Mouse (Mus musculus): ENCODE results near the gene Ccdc30. TPM values are rescaled to one million over a fixed set of nuclear protein-coding genes. Genes with fewer than 3 reads are reported as not detected.
"Not testable (repeated sequence)": the region's sequence is repeated elsewhere in the genome, so short reads cannot be mapped to it uniquely, and the experiment has no call there.

Ccdc30 gene
- polyA plus RNA-seq, 1 experiment from 2014 or later = 7.0 TPM

GRCm38 (mm10) chr4:119293574-119294258, 121.6 kb downstream of the Ccdc30 start:
- Histone ChIP-seq H3K27me3 (ENCODE audit: poor library complexity, severe bottlenecking) (no peaks in the 10 kb centered on the region), H3K9me3 (peaks cover 5% of the 10 kb centered on the region; the same call in 1 of the 2 replicates), H3K27ac (peak overlapping the region; percentile 98), H3K4me3 (peak overlapping the region; percentile 98), H3K36me3 (replicated peaks) (peaks cover 40% of the 10 kb centered on the region), H3K4me1 (peaks cover 36% of the 10 kb centered on the region)
- peak; percentile 40 for DNase-seq (ENCODE audit: extremely low spot score, low spot score)
- WGBS = under 1% methylated on average over 80 of the region's 80 CpGs

- DNase-seq (ENCODE audit: extremely low spot score, low spot score) = peak; percentile 40
- Histone ChIP-seq H3K4me1 (peaks cover 36% of the 10 kb centered on the region), H3K9me3 (peaks cover 5% of the 10 kb centered on the region; the same call in 1 of the 2 replicates), H3K27ac (peak overlapping the region; percentile 98), H3K36me3 (replicated peaks) (peaks cover 48% of the 10 kb centered on the region), H3K27me3 (ENCODE audit: poor library complexity, severe bottlenecking) (no peaks in the 10 kb centered on the region), H3K4me3 (peak overlapping the region; percentile 98)
- 5% methylated on average over 24 of the region's 24 CpGs for WGBS
Measured at GRCm38 (mm10) chr4:119292771-119293573, 122.3 kb downstream of the Ccdc30 start.

GRCm38 (mm10) chr4:119291921-119292320, 123.4 kb downstream of the Ccdc30 start:
- Histone ChIP-seq H3K9me3 (peaks cover 5% of the 10 kb centered on the region; the same call in 1 of the 2 replicates), H3K4me1 (peaks cover 41% of the 10 kb centered on the region), H3K36me3 (replicated peaks) (peaks cover 58% of the 10 kb centered on the region), H3K27me3 (ENCODE audit: poor library complexity, severe bottlenecking) (no peaks in the 10 kb centered on the region), H3K27ac (no peak overlapping the region), H3K4me3 (peak overlapping the region; percentile 98)
- no peak for DNase-seq (ENCODE audit: extremely low spot score, low spot score)
- 91% methylated on average over 1 of the region's 1 CpGs for WGBS

DNA sequence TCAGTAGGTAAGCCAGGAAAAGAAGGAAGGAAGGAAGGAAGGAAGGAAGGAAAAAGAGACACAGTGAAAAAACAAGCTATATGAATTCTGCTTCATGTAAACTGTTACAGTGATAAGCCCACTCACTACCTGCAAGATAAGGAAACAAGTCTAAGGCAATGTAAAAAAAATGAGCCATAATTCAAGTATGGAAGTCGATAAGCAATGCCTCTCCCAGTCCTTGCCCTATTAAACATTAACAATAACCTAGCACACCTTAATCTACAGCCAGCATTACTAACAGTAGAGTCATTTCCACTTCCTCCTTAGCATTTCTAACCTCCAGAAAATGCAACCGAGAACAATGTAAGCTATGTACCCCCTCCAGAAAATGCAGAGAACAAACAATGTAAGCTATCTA, 130.0 kb downstream of the Ccdc30 start:
- no peaks in the 10 kb centered on the region for H3K27me3 ChIP-seq (ENCODE audit: poor library complexity, severe bottlenecking)
- 97% methylated on average over 2 of the region's 2 CpGs for WGBS
- H3K4me3 ChIP-seq = no peak overlapping the region
- H3K9me3 ChIP-seq = no peaks in the 10 kb centered on the region
- DNase-seq (ENCODE audit: extremely low spot score, low spot score) = no peak
- H3K36me3 ChIP-seq (replicated peaks) = peaks cover 97% of the 10 kb centered on the region
- H3K27ac ChIP-seq = no peak overlapping the region
- H3K4me1 ChIP-seq = peaks cover 9% of the 10 kb centered on the region; the same call in 1 of the 2 replicates

GRCm38 (mm10) chr4:119284861-119285260, 130.5 kb downstream of the Ccdc30 start:
- 91% methylated on average over 1 of the region's 1 CpGs for WGBS
- DNase-seq (ENCODE audit: extremely low spot score, low spot score) = no peak
- Histone ChIP-seq H3K27me3 (ENCODE audit: poor library complexity, severe bottlenecking) (no peaks in the 10 kb centered on the region), H3K36me3 (replicated peaks) (peaks cover 97% of the 10 kb centered on the region), H3K9me3 (no peaks in the 10 kb centered on the region), H3K27ac (no peak overlapping the region), H3K4me3 (no peak overlapping the region), H3K4me1 (peaks cover 7% of the 10 kb centered on the region; the same call in 1 of the 2 replicates)

DNA sequence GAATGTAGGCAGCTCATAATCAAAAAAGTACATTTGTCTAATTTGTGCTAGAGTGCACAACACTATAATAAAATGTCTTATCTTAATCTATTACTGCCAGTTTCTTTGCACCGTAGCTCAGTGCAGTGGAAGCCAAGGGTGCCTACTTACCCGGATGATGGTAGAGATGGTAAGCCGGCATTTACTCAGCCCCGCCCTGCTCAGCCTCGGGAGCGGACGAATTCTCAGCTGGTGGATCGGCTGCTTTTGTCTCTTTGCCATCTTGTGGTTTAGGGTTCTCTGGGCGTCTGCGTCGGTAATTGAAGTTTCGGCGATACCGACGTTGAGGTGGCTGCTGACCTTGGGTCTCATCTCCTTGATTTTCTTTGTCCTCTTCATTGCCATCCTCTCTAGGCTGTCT, 136.5 kb downstream of the Ccdc30 start:
- H3K27me3 ChIP-seq (ENCODE audit: poor library complexity, severe bottlenecking); H3K9me3 ChIP-seq; DNase-seq (ENCODE audit: extremely low spot score, low spot score); H3K4me1 ChIP-seq; H3K27ac ChIP-seq; H3K4me3 ChIP-seq: not testable (repeated sequence)
- WGBS = 93% methylated on average over 15 of the region's 15 CpGs
- H3K36me3 ChIP-seq (replicated peaks) = peaks cover 99% of the 10 kb centered on the region

GRCm38 (mm10) chr4:119275726-119276125, 139.6 kb downstream of the Ccdc30 start:
- no peaks in the 10 kb centered on the region for H3K27me3 ChIP-seq (ENCODE audit: poor library complexity, severe bottlenecking)
- H3K27ac ChIP-seq = no peak overlapping the region
- no peak overlapping the region for H3K4me3 ChIP-seq
- peaks cover 99% of the 10 kb centered on the region for H3K36me3 ChIP-seq (replicated peaks)
- WGBS = 76% methylated on average over 2 of the region's 2 CpGs
- no peaks in the 10 kb centered on the region for H3K4me1 ChIP-seq
- no peak for DNase-seq (ENCODE audit: extremely low spot score, low spot score)
- no peaks in the 10 kb centered on the region for H3K9me3 ChIP-seq

GRCm38 (mm10) chr4:119275226-119275625, 140.1 kb downstream of the Ccdc30 start:
- H3K27ac ChIP-seq = no peak overlapping the region
- no peak for DNase-seq (ENCODE audit: extremely low spot score, low spot score)
- H3K27me3 ChIP-seq (ENCODE audit: poor library complexity, severe bottlenecking) = no peaks in the 10 kb centered on the region
- H3K9me3 ChIP-seq = no peaks in the 10 kb centered on the region
- H3K4me1 ChIP-seq = no peaks in the 10 kb centered on the region
- no peak overlapping the region for H3K4me3 ChIP-seq
- H3K36me3 ChIP-seq (replicated peaks) = peaks cover 99% of the 10 kb centered on the region
- WGBS = 83% methylated on average over 2 of the region's 2 CpGs

DNA sequence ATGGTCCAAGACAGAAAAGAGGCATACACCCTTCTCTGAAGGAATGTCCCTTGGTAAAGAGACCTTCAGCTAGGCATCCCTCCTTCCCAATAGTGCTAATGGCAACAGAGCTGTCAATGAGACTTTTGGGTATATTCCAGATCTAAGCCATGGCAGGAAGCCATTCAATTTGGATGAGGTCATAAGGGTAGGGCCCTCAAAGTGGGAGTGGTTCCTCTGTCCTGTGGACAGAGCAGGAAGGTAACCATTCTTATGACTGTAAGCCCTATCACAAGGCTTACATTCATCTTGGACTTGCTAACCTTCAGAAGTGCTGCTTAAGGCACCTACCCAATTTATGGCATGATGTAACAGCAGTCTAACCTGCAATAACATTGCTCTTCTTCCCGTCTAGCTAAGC, 140.7 kb downstream of the Ccdc30 start:
- H3K9me3 ChIP-seq = no peaks in the 10 kb centered on the region
- H3K27ac ChIP-seq = no peak overlapping the region
- WGBS = 89% methylated on average over 1 of the region's 1 CpGs
- H3K4me3 ChIP-seq = no peak overlapping the region
- H3K27me3 ChIP-seq (ENCODE audit: poor library complexity, severe bottlenecking) = no peaks in the 10 kb centered on the region
- H3K4me1 ChIP-seq = no peaks in the 10 kb centered on the region
- DNase-seq (ENCODE audit: extremely low spot score, low spot score) = no peak
- peaks cover 99% of the 10 kb centered on the region for H3K36me3 ChIP-seq (replicated peaks)

Other genes starting within 250 kb of the Ccdc30 start
- 10.5 and 10.6 TPM in 2 replicates for gene Zfp691, start 241.3 kb downstream of the Ccdc30 start, polyA plus RNA-seq (2016; fragmentation: Nextera tagmentation; extraction: Ambion mirVana)
- gene Ermap, start 225.5 kb downstream of the Ccdc30 start, polyA plus RNA-seq (2016; fragmentation: Nextera tagmentation; extraction: Ambion mirVana) = 9.8 and 12.3 TPM in 2 replicates
- gene Svbp, start 220.2 kb downstream of the Ccdc30 start, polyA plus RNA-seq (2016; fragmentation: Nextera tagmentation; extraction: Ambion mirVana) = 126 and 138 TPM in 2 replicates
- not detected in 2 replicates for gene Tmem269, start 197.3 kb downstream of the Ccdc30 start, polyA plus RNA-seq (2016; fragmentation: Nextera tagmentation; extraction: Ambion mirVana)
- gene AU022252, start 182.8 kb downstream of the Ccdc30 start, polyA plus RNA-seq (2016; fragmentation: Nextera tagmentation; extraction: Ambion mirVana) = 32.7 and 41.6 TPM in 2 replicates
- 13.4 and 16.2 TPM in 2 replicates for gene P3h1, start 182.6 kb downstream of the Ccdc30 start, polyA plus RNA-seq (2016; fragmentation: Nextera tagmentation; extraction: Ambion mirVana)
- 0.16 TPM in 1 of 2 replicates, not detected in the other for gene Cldn19, start 160.1 kb downstream of the Ccdc30 start, polyA plus RNA-seq (2016; fragmentation: Nextera tagmentation; extraction: Ambion mirVana)
- gene Ybx1, start 120.9 kb downstream of the Ccdc30 start, polyA plus RNA-seq (2016; fragmentation: Nextera tagmentation; extraction: Ambion mirVana) = 929 and 1,023 TPM in 2 replicates
- 156 and 159 TPM in 2 replicates for gene Ppih, start 95.0 kb downstream of the Ccdc30 start, polyA plus RNA-seq (2016; fragmentation: Nextera tagmentation; extraction: Ambion mirVana)
- 30.2 and 31.4 TPM in 2 replicates for gene Ppcs, start 6.9 kb upstream of the Ccdc30 start, polyA plus RNA-seq (2016; fragmentation: Nextera tagmentation; extraction: Ambion mirVana)
- gene Zmynd12, start 7.3 kb upstream of the Ccdc30 start, polyA plus RNA-seq (2016; fragmentation: Nextera tagmentation; extraction: Ambion mirVana) = 0.25 and 0.31 TPM in 2 replicates
- 3.1 and 3.2 TPM in 2 replicates for gene Rimkla, start 77.1 kb upstream of the Ccdc30 start, polyA plus RNA-seq (2016; fragmentation: Nextera tagmentation; extraction: Ambion mirVana)
- gene Foxj3, start 121.5 kb upstream of the Ccdc30 start, polyA plus RNA-seq (2016; fragmentation: Nextera tagmentation; extraction: Ambion mirVana) = 21.3 and 23.4 TPM in 2 replicates
- 2.1 and 2.5 TPM in 2 replicates for gene Frg2f1, start 124.0 kb upstream of the Ccdc30 start, polyA plus RNA-seq (2016; fragmentation: Nextera tagmentation; extraction: Ambion mirVana)
- not detected in 2 replicates for gene Guca2a, start 222.2 kb upstream of the Ccdc30 start, polyA plus RNA-seq (2016; fragmentation: Nextera tagmentation; extraction: Ambion mirVana)
- gene Guca2b, start 243.4 kb upstream of the Ccdc30 start, polyA plus RNA-seq (2016; fragmentation: Nextera tagmentation; extraction: Ambion mirVana) = not detected in 2 replicates